Mouse (Mus musculus): Measurements from ENCODE around the gene Gpr180.

DNA sequence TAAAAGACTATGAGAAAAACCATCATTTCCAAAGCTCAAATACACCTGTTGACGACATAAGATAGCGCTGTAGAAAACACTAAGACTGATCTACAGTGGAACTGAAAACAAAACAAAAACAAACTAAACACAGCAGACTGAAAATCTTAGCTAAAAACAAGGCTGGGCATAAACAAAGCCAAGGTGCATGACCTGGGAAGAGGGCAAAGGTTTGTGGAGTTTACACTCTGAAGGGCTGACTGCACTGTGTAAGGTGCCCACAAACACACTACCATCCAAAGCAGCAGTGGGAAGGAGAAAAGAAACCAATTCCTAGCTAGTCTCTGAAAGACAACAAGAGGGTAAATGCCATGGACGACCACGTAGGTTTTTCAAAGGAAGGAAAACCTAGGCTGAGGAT is 12.2 kb upstream of the Gpr180 start:
- no peak for TF ChIP-seq CTCF (IDR thresholded peaks at IDR 0.05; ENCODE audit: insufficient read depth, low read depth, low read length)
- TF ChIP-seq POLR2A (IDR thresholded peaks at IDR 0.05; ENCODE audit: insufficient read depth, low read depth, low read length) = no peak
